Comparison of ENCODE assay signal across 11 mouse cellular contexts in genomic region chr13:24629073-24629621, GRCm38 (mm10). TPM values are rescaled to one million over a fixed set of nuclear protein-coding genes. Genes with fewer than 3 reads are reported as not detected.
DNase-seq lines count a peak whose midpoint lies in the region; TF ChIP-seq lines count a peak whose summit lies in the region.
"Had no signal": no experiment of that assay in that cellular context is flagged by ENCODE, and none has a peak within 500 bp of the region (broad histone marks: within the 10 kb centered on the region; RNA-seq: fewer than 3 reads in every experiment).

No protein-coding gene starts in this region.

- H3K27ac ChIP-seq in gastrocnemius, adult 2 months = peak overlapping the region; percentile 67

- no peak overlapping the region for H3K4me2 ChIP-seq in myocyte (ENCODE audit: low read depth)

- intact Hi-C loops in left cerebral cortex, postnatal 4 days (cut with DNase I) = no loop called here
- intact Hi-C loops in left cerebral cortex, postnatal 25 days (cut with DNase I) = no loop called here
- intact Hi-C loops in gastrocnemius, adult 2 months (cut with DNase I) = no loop called here

- H3K79me2 ChIP-seq in myocyte (ENCODE audit: control insufficient read depth, insufficient read depth) = no peaks in the 10 kb centered on the region

- no peak for TF ChIP-seq CTCF in gastrocnemius, adult 2 months (IDR thresholded peaks at IDR 0.05)

- 0 out of 2 replicates have a peak overlapping the region, but pooled peaks have one; percentile 11 for H3K4me3 ChIP-seq in gastrocnemius, adult 2 months
- H3K4me3 ChIP-seq in myocyte = no peak overlapping the region

- no peaks in the 10 kb centered on the region for H3K36me3 ChIP-seq in myocyte (ENCODE audit: control insufficient read depth, insufficient read depth)

- peak; percentile 41 for DNase-seq in left cerebral cortex, postnatal 4 days
- no peak for DNase-seq in left cerebral cortex, postnatal 25 days (ENCODE audit: low spot score in 2 of 2)
- peak; percentile 82 for DNase-seq in gastrocnemius, adult 2 months
- DNase-seq in heart, postnatal 4 days = peak; percentile 44
- DNase-seq in frontal cortex, postnatal 10 days (ENCODE audit: low spot score in 2 of 2) = no peak
- DNase-seq in embryo, embryonic 10 days (ENCODE audit: low spot score) = no peak
- no peak for DNase-seq in adrenal gland, postnatal 25 days
- DNase-seq: cerebellum, adult 8-10 months; lung, postnatal 14 days; right cerebral cortex, postnatal 4 days had no signal

- H3K27me3 ChIP-seq in myocyte (ENCODE audit: control insufficient read depth, insufficient read depth, insufficient read length) = no peaks in the 10 kb centered on the region

- no peak for TF ChIP-seq POLR2A in myocyte (IDR thresholded peaks at IDR 0.05; ENCODE audit: insufficient read length, low read depth)

- H3ac ChIP-seq in myocyte (ENCODE audit: control insufficient read depth, insufficient read length) = no peak overlapping the region

TF ChIP-seq in myocyte, 11 proteins besides CTCF, POLR2A, EP300 and RAD21:
- TF ChIP-seq MYOD1 (IDR thresholded peaks at IDR 0.05; ENCODE audit: control insufficient read depth in 1 of 3, insufficient read length in 2 of 3, low read depth in 2 of 3) (peak; percentile 35 to 71 (median 59)), E2F4 (IDR thresholded peaks at IDR 0.05; ENCODE audit: insufficient read depth) (no peak), MYOG (IDR thresholded peaks at IDR 0.05; ENCODE audit: control insufficient read depth in 1 of 3, insufficient read depth in 1 of 3, insufficient read length in 2 of 3, low read depth in 2 of 3) (peak in 2 of 3 experiments; percentile 69 to 70)

RNA-seq across cellular contexts. Expression of gene Ripor2, which starts 47.2 kb away (rescaled TPM):
- 10 to 100 TPM; 55.7 to 56.5 TPM for total RNA-seq in left cerebral cortex, postnatal 4 days (2021)
- total RNA-seq in left cerebral cortex, postnatal 25 days (2021) = 10 to 100 TPM; 65.7 to 68.9 TPM
- 1 to 10 TPM; 3.7 to 6.1 TPM for total RNA-seq in gastrocnemius, adult 2 months (2021)
- 10 to 100 TPM; 25.4 to 27.5 TPM for total RNA-seq in heart, postnatal 4 days (2021)
- polyA plus RNA-seq in myocyte (2012; fragmentation: generic; extraction: Trizol) = 1.3 TPM
- 1.9 and 2.5 TPM in 2 replicates for total RNA-seq in adrenal gland, postnatal 25 days (2021)

Comparison
In these comparisons a context has a peak if more than half of its experiments do, and no peak if none do; other contexts are left out.
1. DNase-seq: peak in left cerebral cortex, postnatal 4 days (single experiment), gastrocnemius, adult 2 months (single experiment) and heart, postnatal 4 days (single experiment); none in left cerebral cortex, postnatal 25 days (0 of 2), frontal cortex, postnatal 10 days (0 of 2), embryo, embryonic 10 days (single experiment) and adrenal gland, postnatal 25 days (single experiment).